Comparison of ENCODE assay signal across 8 mouse cellular contexts in the genomic region with DNA sequence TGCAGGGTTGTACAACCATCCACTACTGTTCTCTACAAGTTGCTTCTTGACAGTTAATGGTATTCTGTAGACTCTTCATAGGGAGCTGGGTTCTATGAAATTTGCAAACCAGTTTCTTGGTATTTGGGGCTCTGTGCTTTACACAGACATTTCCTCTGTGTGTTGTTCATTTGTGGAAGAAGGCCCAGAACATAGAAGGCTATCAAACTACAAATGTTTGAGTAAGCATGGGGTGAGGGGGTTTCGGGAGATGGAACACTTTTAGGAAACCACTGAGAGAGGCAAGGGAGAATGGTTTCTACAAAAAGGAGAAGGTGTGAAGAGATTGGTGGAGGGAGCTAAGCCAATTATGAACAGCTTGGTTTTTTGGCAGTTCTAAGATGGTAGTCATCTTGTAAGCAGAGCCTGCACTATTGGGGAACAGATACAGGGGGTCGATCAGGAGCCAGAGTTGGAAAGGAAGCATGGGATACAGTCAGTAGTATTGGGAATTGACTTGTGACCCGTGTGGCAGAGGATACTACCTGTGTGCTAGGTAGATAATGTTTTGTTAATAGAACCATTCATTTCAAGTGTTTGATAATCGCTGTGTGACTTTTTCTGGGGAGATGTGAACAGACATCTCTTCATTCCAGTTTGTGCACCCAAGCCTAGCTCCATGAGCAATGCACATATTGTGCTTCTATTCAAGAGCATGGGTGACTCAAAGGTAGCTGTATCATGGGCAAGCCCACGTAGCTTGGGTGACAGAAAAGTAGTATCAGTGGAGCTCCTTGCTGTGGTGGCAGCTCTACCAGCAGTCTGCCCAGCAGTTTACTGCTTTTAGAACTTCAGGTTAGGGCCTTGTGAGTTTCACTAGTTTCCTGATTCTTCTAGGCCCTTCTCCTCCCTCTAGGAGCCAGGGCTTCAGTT. TPM values are rescaled to one million over a fixed set of nuclear protein-coding genes. Genes with fewer than 3 reads are reported as not detected.
A peak's percentile ranks its signal among the peaks of the same experiment; 100 is the strongest.
DNase-seq lines count a peak whose midpoint lies in the region; TF ChIP-seq lines count a peak whose summit lies in the region.

No protein-coding gene starts in this region.

- peak overlapping the region; percentile 93 for H3K4me2 ChIP-seq in myocyte (ENCODE audit: low read depth)

- no peak overlapping the region for H3K27ac ChIP-seq in spleen, adult 2 months (ENCODE audit: insufficient read depth, low read length)

- peak overlapping the region; percentile 19; the same call in 1 of the 2 replicates for H3K4me3 ChIP-seq in spleen, adult 2 months (ENCODE audit: extremely low read depth, insufficient read depth, insufficient read length)
- H3K4me3 ChIP-seq in myocyte = peak overlapping the region; percentile 30

- DNase-seq in embryo, embryonic 10 days (ENCODE audit: low spot score) = peak; percentile 4
- DNase-seq in embryo, embryonic 9.5 days (ENCODE audit: extremely low spot score) = no peak
- no peak for DNase-seq in spleen, adult 2 months (ENCODE audit: low read depth in 1 of 2, low spot score in 2 of 2)
- no peak for DNase-seq in spleen, postnatal 4 days (ENCODE audit: low spot score in 2 of 2)
- DNase-seq in induced T-regulatory cell, adult 2 months (ENCODE audit: low read depth) = peak; percentile 51
- no peak for DNase-seq in MN1 (ENCODE audit: low spot score)
- DNase-seq in Muller cell, postnatal 12 days (ENCODE audit: inconsistent ontology term) = no peak

- WGBS in spleen, adult 2 months = 69% methylated on average over 5 of the region's 5 CpGs

- H3K4me1 ChIP-seq in spleen, adult 2 months (ENCODE audit: control insufficient read depth, insufficient read depth, insufficient read length) = peaks cover 4% of the 10 kb centered on the region; the same call in 1 of the 2 replicates

- peaks cover 49% of the 10 kb centered on the region for H3K79me2 ChIP-seq in myocyte (ENCODE audit: control insufficient read depth, insufficient read depth)

- no peaks in the 10 kb centered on the region for H3K36me3 ChIP-seq in spleen, adult 2 months (ENCODE audit: control insufficient read depth, insufficient read depth, low read length)
- H3K36me3 ChIP-seq in myocyte (ENCODE audit: control insufficient read depth, insufficient read depth) = no peaks in the 10 kb centered on the region

- H3ac ChIP-seq in myocyte (ENCODE audit: control insufficient read depth, insufficient read length) = no peak overlapping the region

- no peak for TF ChIP-seq POLR2A in spleen, adult 2 months (IDR thresholded peaks at IDR 0.05; ENCODE audit: low read depth, low read length)
- no peak for TF ChIP-seq POLR2A in myocyte (IDR thresholded peaks at IDR 0.05; ENCODE audit: insufficient read length, low read depth)

- H3K27me3 ChIP-seq in spleen, adult 2 months (ENCODE audit: control insufficient read depth, insufficient read depth, low read length) = no peaks in the 10 kb centered on the region
- no peaks in the 10 kb centered on the region for H3K27me3 ChIP-seq in myocyte (ENCODE audit: control insufficient read depth, insufficient read depth, insufficient read length)

- TF ChIP-seq CTCF in spleen, adult 2 months (IDR thresholded peaks at IDR 0.05; ENCODE audit: extremely low read depth, insufficient read depth, insufficient read length, insufficient replicate concordance) = no peak

TF ChIP-seq in myocyte, 11 proteins besides CTCF, POLR2A, EP300 and RAD21:
- TF ChIP-seq SRF (IDR thresholded peaks at IDR 0.05; ENCODE audit: control insufficient read depth, insufficient read length, low read depth) (no peak), TCF12 (IDR thresholded peaks at IDR 0.05; ENCODE audit: insufficient read depth, poor library complexity, severe bottlenecking) (no peak), E2F4 (IDR thresholded peaks at IDR 0.05; ENCODE audit: insufficient read depth) (no peak), MAX (IDR thresholded peaks at IDR 0.05; ENCODE audit: low read depth) (no peak), MYOG (IDR thresholded peaks at IDR 0.05; ENCODE audit: control insufficient read depth in 1 of 3, insufficient read depth in 1 of 3, insufficient read length in 2 of 3, low read depth in 2 of 3) (no peak), REST (IDR thresholded peaks at IDR 0.05; ENCODE audit: insufficient read depth, insufficient read length) (no peak), CEBPB (IDR thresholded peaks at IDR 0.05; ENCODE audit: insufficient read depth, poor library complexity, severe bottlenecking) (no peak), POLR2AphosphoS2 (IDR thresholded peaks at IDR 0.05; ENCODE audit: insufficient read length, low read depth) (no peak), TCF3 (IDR thresholded peaks at IDR 0.05; ENCODE audit: insufficient read length, low read depth) (no peak), USF1 (IDR thresholded peaks at IDR 0.05; ENCODE audit: low read depth) (no peak), MYOD1 (IDR thresholded peaks at IDR 0.05; ENCODE audit: control insufficient read depth in 1 of 3, insufficient read length in 2 of 3, low read depth in 2 of 3) (no peak)

RNA-seq across cellular contexts. Expression of gene Naf1, which starts 1.8 kb away (rescaled TPM):
- polyA plus RNA-seq in spleen, adult 2 months (2012; rRNA removed) = 2.5 and 3.8 TPM in 2 replicates
- polyA plus RNA-seq in myocyte (2012; fragmentation: generic; extraction: Trizol) = 5.6 TPM

Comparison
In these comparisons a context has a peak if more than half of its experiments do, and no peak if none do; other contexts are left out.
1. DNase-seq: peak in embryo, embryonic 10 days (single experiment) and induced T-regulatory cell, adult 2 months (single experiment); none in embryo, embryonic 9.5 days (single experiment), spleen, adult 2 months (0 of 2), spleen, postnatal 4 days (0 of 2), MN1 (single experiment) and Muller cell, postnatal 12 days (single experiment).